27 mouse cellular contexts compared by ENCODE assay signal in genomic region chr2:44044634-44045033, GRCm38 (mm10).
"Had no signal": no experiment of that assay in that cellular context is flagged by ENCODE, and none has a peak within 500 bp of the region (broad histone marks: within the 10 kb centered on the region; RNA-seq: fewer than 3 reads in every experiment).

No protein-coding gene starts in this region.

- H3K27ac ChIP-seq: embryonic facial prominence, embryonic 10.5 days; embryonic facial prominence, embryonic 12.5 days; embryonic facial prominence, embryonic 13.5 days; embryonic facial prominence, embryonic 15.5 days; forebrain, embryonic 10.5 days; forebrain, embryonic 12.5 days; forebrain, embryonic 13.5 days; forebrain, embryonic 15.5 days; gastrocnemius, adult 2 months; heart, adult 2 months had no signal

- ATAC-seq: forebrain, embryonic 13.5 days; forebrain, embryonic 14.5 days; forebrain, embryonic 15.5 days; forebrain, embryonic 16.5 days; forebrain, postnatal 0 days had no signal

- H3K4me1 ChIP-seq: embryonic facial prominence, embryonic 12.5 days; embryonic facial prominence, embryonic 15.5 days; forebrain, embryonic 10.5 days; forebrain, embryonic 12.5 days; forebrain, embryonic 13.5 days; forebrain, embryonic 15.5 days had no signal

- H3K36me3 ChIP-seq: embryonic facial prominence, embryonic 10.5 days; embryonic facial prominence, embryonic 12.5 days; embryonic facial prominence, embryonic 13.5 days; embryonic facial prominence, embryonic 15.5 days; forebrain, embryonic 10.5 days; forebrain, embryonic 12.5 days; forebrain, embryonic 15.5 days had no signal

- H3K4me3 ChIP-seq: embryonic facial prominence, embryonic 10.5 days; embryonic facial prominence, embryonic 12.5 days; embryonic facial prominence, embryonic 13.5 days; embryonic facial prominence, embryonic 15.5 days; erythroblast, embryonic 14.5 days; forebrain, embryonic 10.5 days; forebrain, embryonic 12.5 days; forebrain, embryonic 13.5 days; forebrain, embryonic 15.5 days; gastrocnemius, adult 2 months; heart, adult 2 months had no signal

- H3K9ac ChIP-seq: embryonic facial prominence, embryonic 12.5 days; embryonic facial prominence, embryonic 13.5 days; embryonic facial prominence, embryonic 15.5 days; forebrain, embryonic 12.5 days; forebrain, embryonic 13.5 days; forebrain, embryonic 15.5 days; forebrain, postnatal 0 days had no signal

- H3K9me3 ChIP-seq: embryonic facial prominence, embryonic 10.5 days; embryonic facial prominence, embryonic 12.5 days; embryonic facial prominence, embryonic 13.5 days; embryonic facial prominence, embryonic 15.5 days; forebrain, embryonic 10.5 days; forebrain, embryonic 12.5 days; forebrain, embryonic 13.5 days; forebrain, embryonic 15.5 days had no signal

- H3K4me2 ChIP-seq: embryonic facial prominence, embryonic 12.5 days; embryonic facial prominence, embryonic 13.5 days; embryonic facial prominence, embryonic 15.5 days; forebrain, embryonic 12.5 days; forebrain, embryonic 13.5 days; forebrain, embryonic 15.5 days had no signal

- DNase-seq: cerebellum, adult 8-10 months; cerebellum, adult 9-10 months; cerebellum, adult 9-11 months; cerebellum, postnatal 10 days; cerebellum, postnatal 14 days; cerebellum, postnatal 25 days; cerebellum, postnatal 36 days; forebrain, postnatal 0 days; gastrocnemius, adult 2 months; gastrocnemius, postnatal 10 days; gastrocnemius, postnatal 14 days; gastrocnemius, postnatal 25 days; gastrocnemius, postnatal 36 days; heart, adult 11 months; heart, adult 18-20 months; heart, adult 2 months had no signal

- H3K27me3 ChIP-seq: embryonic facial prominence, embryonic 12.5 days; embryonic facial prominence, embryonic 13.5 days; embryonic facial prominence, embryonic 15.5 days; forebrain, embryonic 12.5 days; forebrain, embryonic 13.5 days; forebrain, embryonic 15.5 days had no signal
